Comparison of ENCODE assay signal across 10 mouse cellular contexts in genomic region chr5:99975061-99975460, GRCm38 (mm10). TPM values are rescaled to one million over a fixed set of nuclear protein-coding genes. Genes with fewer than 3 reads are reported as not detected.
DNase-seq lines count a peak whose midpoint lies in the region; ATAC-seq and TF ChIP-seq lines count a peak whose summit lies in the region.
"Had no signal": no experiment of that assay in that cellular context is flagged by ENCODE, and none has a peak within 500 bp of the region (broad histone marks: within the 10 kb centered on the region; RNA-seq: fewer than 3 reads in every experiment).

No protein-coding gene starts in this region.

- WGBS in kidney, postnatal 0 days, result 41% methylated on average over 4 of the region's 4 CpGs
- 53% methylated on average over 4 of the region's 4 CpGs for WGBS in hindbrain, embryonic 16.5 days
- 61% methylated on average over 4 of the region's 4 CpGs for WGBS in midbrain, embryonic 14.5 days

- ATAC-seq in kidney, postnatal 0 days (replicated peaks; ENCODE audit: low FRiP score, low read depth), result no peak
- no peak for ATAC-seq in hindbrain, embryonic 16.5 days
- no peak for ATAC-seq in midbrain, embryonic 14.5 days (ENCODE audit: low FRiP score, low TSS enrichment)
- ATAC-seq in CD4-positive, CD25-positive, alpha-beta regulatory T cell, adult 4 months, result no peak

- peak overlapping the region; percentile 79 for H3K4me2 ChIP-seq in kidney, postnatal 0 days (ENCODE audit: low read length)
- H3K4me2 ChIP-seq in hindbrain, embryonic 16.5 days (ENCODE audit: low read length), result peak overlapping the region; percentile 35
- peak overlapping the region; percentile 91 for H3K4me2 ChIP-seq in midbrain, embryonic 14.5 days (ENCODE audit: low read length)

- no peak overlapping the region for H3K9ac ChIP-seq in kidney, postnatal 0 days (ENCODE audit: low read depth, low read length)
- no peak overlapping the region for H3K9ac ChIP-seq in hindbrain, embryonic 16.5 days (ENCODE audit: low read depth, low read length)
- no peak overlapping the region for H3K9ac ChIP-seq in midbrain, embryonic 14.5 days (replicated peaks; ENCODE audit: low read length)

- H3K4me3 ChIP-seq in kidney, postnatal 0 days (replicated peaks; ENCODE audit: low read depth, low read length), result no peak overlapping the region
- H3K4me3 ChIP-seq in embryonic fibroblast, embryonic 13.5 days (ENCODE audit: insufficient read depth, low read length), result peak overlapping the region; percentile 16; the same call in 1 of the 2 replicates
- H3K4me3 ChIP-seq in hindbrain, embryonic 16.5 days (ENCODE audit: low read length), result no peak overlapping the region
- peak overlapping the region; percentile 92; the same call in 1 of the 2 replicates for H3K4me3 ChIP-seq in midbrain, embryonic 14.5 days (replicated peaks; ENCODE audit: low read depth, low read length)

- no peak for TF ChIP-seq POLR2A in embryonic fibroblast, embryonic 13.5 days (IDR thresholded peaks at IDR 0.05; ENCODE audit: low read depth, low read length)

- no peaks in the 10 kb centered on the region for H3K9me3 ChIP-seq in kidney, postnatal 0 days (replicated peaks; ENCODE audit: low read length)
- H3K9me3 ChIP-seq in hindbrain, embryonic 16.5 days (ENCODE audit: control insufficient read depth, low read length), result no peaks in the 10 kb centered on the region
- no peaks in the 10 kb centered on the region for H3K9me3 ChIP-seq in midbrain, embryonic 14.5 days (ENCODE audit: control insufficient read depth, low read length)

- no peaks in the 10 kb centered on the region for H3K36me3 ChIP-seq in kidney, postnatal 0 days (ENCODE audit: insufficient read depth, low read length)
- no peaks in the 10 kb centered on the region for H3K36me3 ChIP-seq in hindbrain, embryonic 16.5 days (ENCODE audit: control insufficient read depth, insufficient read depth, low read length)
- no peaks in the 10 kb centered on the region for H3K36me3 ChIP-seq in midbrain, embryonic 14.5 days (ENCODE audit: control insufficient read depth, insufficient read depth, low read length)

- no peaks in the 10 kb centered on the region for H3K27me3 ChIP-seq in kidney, postnatal 0 days (ENCODE audit: insufficient read depth, low read length)
- no peaks in the 10 kb centered on the region for H3K27me3 ChIP-seq in hindbrain, embryonic 16.5 days (replicated peaks; ENCODE audit: control insufficient read depth, insufficient read depth, low read length)
- H3K27me3 ChIP-seq in midbrain, embryonic 14.5 days (ENCODE audit: control insufficient read depth, insufficient read depth, low read length), result no peaks in the 10 kb centered on the region

- peaks cover 13% of the 10 kb centered on the region for H3K4me1 ChIP-seq in kidney, postnatal 0 days (replicated peaks; ENCODE audit: insufficient read depth, low read length)
- H3K4me1 ChIP-seq in embryonic fibroblast, embryonic 13.5 days (ENCODE audit: control insufficient read depth, insufficient read depth, low read length), result peaks cover 9% of the 10 kb centered on the region
- peaks cover 22% of the 10 kb centered on the region for H3K4me1 ChIP-seq in hindbrain, embryonic 16.5 days (ENCODE audit: control insufficient read depth, insufficient read depth, low read depth, low read length)
- peaks cover 35% of the 10 kb centered on the region for H3K4me1 ChIP-seq in midbrain, embryonic 14.5 days (ENCODE audit: control insufficient read depth, insufficient read depth, low read length)

- H3K27ac ChIP-seq in kidney, postnatal 0 days, result no peak overlapping the region
- no peak overlapping the region for H3K27ac ChIP-seq in embryonic fibroblast, embryonic 13.5 days (ENCODE audit: insufficient read depth, low read length)
- no peak overlapping the region for H3K27ac ChIP-seq in hindbrain, embryonic 16.5 days (ENCODE audit: low read depth, low read length)
- H3K27ac ChIP-seq in midbrain, embryonic 14.5 days (replicated peaks; ENCODE audit: low read depth, low read length), result no peak overlapping the region

- TF ChIP-seq CTCF in kidney, postnatal 0 days (IDR thresholded peaks at IDR 0.05; ENCODE audit: low read depth), result no peak
- TF ChIP-seq CTCF in embryonic fibroblast, embryonic 13.5 days (IDR thresholded peaks at IDR 0.05; ENCODE audit: borderline replicate concordance, insufficient read depth, low read length), result no peak

- no peak for DNase-seq in kidney, postnatal 0 days (ENCODE audit: low spot score)
- DNase-seq in kidney, postnatal 14 days, result no peak
- no peak for DNase-seq in midbrain, embryonic 14.5 days
- no peak for DNase-seq in natural killer cell, adult 2 months (ENCODE audit: low spot score in 2 of 2)
- DNase-seq in right cerebral cortex, adult 18-20 months, result no peak
- DNase-seq: kidney, adult 9 months; thymus, postnatal 14 days had no signal

RNA-seq across cellular contexts. Expression of gene Hnrnpd, which starts 3.7 kb away (rescaled TPM):
- polyA plus RNA-seq in kidney, postnatal 0 days (2015; fragmentation: Nextera tagmentation; extraction: Ambion mirVana), result 97.7 and 125 TPM in 2 replicates
- 295 and 380 TPM in 2 replicates for polyA plus RNA-seq in embryonic fibroblast, embryonic 13.5 days (2011; ENCODE audit: insufficient read length, low read depth, missing spikeins)
- polyA plus RNA-seq in hindbrain, embryonic 16.5 days (2015; fragmentation: Nextera tagmentation; extraction: Ambion mirVana), result 28.9 and 81.2 TPM in 2 replicates
- polyA plus RNA-seq in midbrain, embryonic 14.5 days (2014; fragmentation: Nextera tagmentation; extraction: Ambion mirVana), result 134 and 147 TPM in 2 replicates
- polyA plus RNA-seq in CD4-positive, CD25-positive, alpha-beta regulatory T cell, adult 4 months (2017; shearing (Covaris generic)), result 10 to 100 TPM; 28.6 to 54.5 TPM

RNA-seq across cellular contexts. Expression of gene 4930524J08Rik, which starts 3.8 kb away (rescaled TPM):
- 2.9 and 4.5 TPM in 2 replicates for polyA plus RNA-seq in kidney, postnatal 0 days (2015; fragmentation: Nextera tagmentation; extraction: Ambion mirVana)
- polyA plus RNA-seq in embryonic fibroblast, embryonic 13.5 days (2011; ENCODE audit: insufficient read length, low read depth, missing spikeins), result 2.4 and 2.5 TPM in 2 replicates
- 2.7 and 2.8 TPM in 2 replicates for polyA plus RNA-seq in hindbrain, embryonic 16.5 days (2015; fragmentation: Nextera tagmentation; extraction: Ambion mirVana)
- 2.4 and 3.6 TPM in 2 replicates for polyA plus RNA-seq in midbrain, embryonic 14.5 days (2014; fragmentation: Nextera tagmentation; extraction: Ambion mirVana)
- not detected for polyA plus RNA-seq in CD4-positive, CD25-positive, alpha-beta regulatory T cell, adult 4 months (2017; shearing (Covaris generic))

Comparison
In these comparisons a context has a peak if more than half of its experiments do, and no peak if none do; other contexts are left out.
1. H3K4me2 ChIP-seq: peak in every context shown above with its lines; median percentile 91 in midbrain, embryonic 14.5 days; 79 in kidney, postnatal 0 days; 35 in hindbrain, embryonic 16.5 days.
2. H3K4me3 ChIP-seq: peak in embryonic fibroblast, embryonic 13.5 days (single experiment) and midbrain, embryonic 14.5 days (single experiment); none in kidney, postnatal 0 days (single experiment) and hindbrain, embryonic 16.5 days (single experiment).